Mouse (Mus musculus): Measurements from ENCODE around the gene Cog2. TPM values are rescaled to one million over a fixed set of nuclear protein-coding genes. Genes with fewer than 3 reads are reported as not detected.
A peak's percentile ranks its signal among the peaks of the same experiment; 100 is the strongest.

Gene Cog2
- polyA plus RNA-seq, 1 experiment from 2014 or later, result 31.2 TPM

GRCm38 (mm10) chr8:124575811-124576210 lies 55.2 kb downstream of the Cog2 start, which contains the start of gene Capn9:
TSS of gene Capn9 (plus strand) at chr8:124576111.
- 84% methylated on average over 8 of the region's 8 CpGs for WGBS
- ATAC-seq, result no peak
- H3K9me3 ChIP-seq, result no peaks in the 10 kb centered on the region
- H3K4me3 ChIP-seq (replicated peaks), result no peak within 1 kb of the TSS
- H3K4me1 ChIP-seq (replicated peaks), result peaks cover 13% of the 10 kb centered on the region; the same call in 1 of the 2 replicates
- H3K4me2 ChIP-seq (replicated peaks), result no peak within 1 kb of the TSS
- 0 out of 2 replicates have a peak within 1 kb of the TSS, but pooled peaks have one; percentile 27 for H3K27ac ChIP-seq
- H3K9ac ChIP-seq, result no peak within 1 kb of the TSS
- H3K27me3 ChIP-seq (replicated peaks), result no peaks in the 10 kb centered on the region
- no peaks in the 10 kb centered on the region for H3K36me3 ChIP-seq

GRCm38 (mm10) chr8:124576751-124577150 lies 56.2 kb downstream of the Cog2 start:
- Histone ChIP-seq H3K9ac (no peak overlapping the region), H3K4me3 (replicated peaks) (no peak overlapping the region), H3K4me1 (replicated peaks) (0 out of 2 replicates have a peak, but pooled peaks cover 8% of the 10 kb centered on the region), H3K27ac (0 out of 2 replicates have a peak overlapping the region, but pooled peaks have one; percentile 27), H3K4me2 (replicated peaks) (no peak overlapping the region), H3K27me3 (replicated peaks) (no peaks in the 10 kb centered on the region), H3K36me3 (no peaks in the 10 kb centered on the region), H3K9me3 (no peaks in the 10 kb centered on the region)
- peak; percentile 59 for ATAC-seq
- WGBS, result 70% methylated on average over 1 of the region's 1 CpGs

- Histone ChIP-seq H3K27me3 (replicated peaks) (no peaks in the 10 kb centered on the region), H3K4me3 (replicated peaks) (no peak overlapping the region), H3K9ac (no peak overlapping the region), H3K27ac (0 out of 2 replicates have a peak overlapping the region, but pooled peaks have one; percentile 14), H3K36me3 (no peaks in the 10 kb centered on the region), H3K4me2 (replicated peaks) (no peak overlapping the region), H3K4me1 (replicated peaks) (peaks cover 9% of the 10 kb centered on the region), H3K9me3 (no peaks in the 10 kb centered on the region)
- peak; percentile 77 for ATAC-seq
- WGBS, result 28% methylated on average over 3 of the region's 3 CpGs
Observed at GRCm38 (mm10) chr8:124585718-124586425, 65.3 kb downstream of the Cog2 start.

- Histone ChIP-seq H3K36me3 (no peaks in the 10 kb centered on the region), H3K4me3 (replicated peaks) (no peak overlapping the region), H3K4me2 (replicated peaks) (no peak overlapping the region), H3K27me3 (replicated peaks) (no peaks in the 10 kb centered on the region), H3K4me1 (replicated peaks) (peaks cover 9% of the 10 kb centered on the region), H3K27ac (no peak overlapping the region; the same call in 1 of the 2 replicates), H3K9ac (no peak overlapping the region), H3K9me3 (no peaks in the 10 kb centered on the region)
- no peak for ATAC-seq
- WGBS, result 89% methylated on average over 2 of the region's 2 CpGs
Observed at GRCm38 (mm10) chr8:124586556-124586955, 66.0 kb downstream of the Cog2 start.

- H3K4me2 ChIP-seq (replicated peaks), result no peak overlapping the region
- H3K4me1 ChIP-seq (replicated peaks), result peaks cover 9% of the 10 kb centered on the region
- no peak overlapping the region for H3K27ac ChIP-seq
- ATAC-seq, result no peak
- WGBS, result 75% methylated on average over 4 of the region's 4 CpGs
- no peaks in the 10 kb centered on the region for H3K9me3 ChIP-seq
- no peaks in the 10 kb centered on the region for H3K36me3 ChIP-seq
- no peak overlapping the region for H3K9ac ChIP-seq
- no peaks in the 10 kb centered on the region for H3K27me3 ChIP-seq (replicated peaks)
- no peak overlapping the region for H3K4me3 ChIP-seq (replicated peaks)
Observed at GRCm38 (mm10) chr8:124589393-124589792, 68.8 kb downstream of the Cog2 start.

Other genes with a start within 250 kb of the Cog2 start
- 2.5 and 2.7 TPM in 2 replicates for gene Pgbd5, start 81.1 kb upstream of the Cog2 start, polyA plus RNA-seq (2015; fragmentation: Nextera tagmentation; extraction: Ambion mirVana)
- gene Agt, start 48.9 kb downstream of the Cog2 start, polyA plus RNA-seq (2015; fragmentation: Nextera tagmentation; extraction: Ambion mirVana), result 4.1 and 5.8 TPM in 2 replicates
- gene Capn9, start 55.3 kb downstream of the Cog2 start, polyA plus RNA-seq (2015; fragmentation: Nextera tagmentation; extraction: Ambion mirVana), result 1.6 and 1.7 TPM in 2 replicates
- 24.4 TPM in 2 replicates for gene 2310022B05Rik, start 142.6 kb downstream of the Cog2 start, polyA plus RNA-seq (2015; fragmentation: Nextera tagmentation; extraction: Ambion mirVana)
- gene Ttc13, start 201.2 kb downstream of the Cog2 start, polyA plus RNA-seq (2015; fragmentation: Nextera tagmentation; extraction: Ambion mirVana), result 42.7 and 42.8 TPM in 2 replicates
- 19.7 and 20.9 TPM in 2 replicates for gene Arv1, start 201.4 kb downstream of the Cog2 start, polyA plus RNA-seq (2015; fragmentation: Nextera tagmentation; extraction: Ambion mirVana)
- 3.9 and 4.3 TPM in 2 replicates for gene Fam89a, start 231.1 kb downstream of the Cog2 start, polyA plus RNA-seq (2015; fragmentation: Nextera tagmentation; extraction: Ambion mirVana)

All from intestine, embryonic 15.5 days (tissue).